Comparison of ENCODE assay signal across 20 mouse cellular contexts in the genomic region with DNA sequence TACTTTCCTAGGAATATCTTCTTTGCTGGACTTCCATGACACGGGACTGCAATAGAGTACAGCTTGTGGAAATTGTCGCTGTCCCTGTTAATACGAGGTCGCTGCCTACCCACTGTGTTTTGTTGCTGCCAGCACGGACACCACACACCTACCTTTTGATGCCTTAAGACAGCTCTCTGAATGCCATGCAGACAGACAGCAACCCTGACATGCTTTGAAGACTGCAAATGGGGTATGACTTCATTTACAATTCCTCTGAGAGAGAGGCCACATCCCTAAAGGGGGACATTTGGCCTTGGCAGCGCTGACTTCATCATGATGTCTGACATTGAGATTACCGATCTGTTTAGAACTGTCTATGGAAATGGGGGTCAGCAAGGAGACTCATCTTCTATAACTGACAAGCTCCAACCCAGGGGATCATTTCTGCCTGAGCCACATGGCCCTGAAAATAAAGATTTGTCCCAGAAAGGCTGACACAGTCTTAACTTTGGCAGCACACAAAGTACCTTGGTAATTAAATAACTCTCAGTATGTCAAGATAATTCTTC.
DNase-seq lines count a peak whose midpoint lies in the region; ATAC-seq and TF ChIP-seq lines count a peak whose summit lies in the region.
"Had no signal": no experiment of that assay in that cellular context is flagged by ENCODE, and none has a peak within 500 bp of the region (broad histone marks: within the 10 kb centered on the region; RNA-seq: fewer than 3 reads in every experiment).

No protein-coding gene starts in this region.

- TF ChIP-seq POLR2A in MEL (IDR thresholded peaks at IDR 0.05; ENCODE audit: control insufficient read depth in 1 of 2, insufficient read depth in 1 of 2, low read depth in 1 of 2, low read length in 2 of 2, poor library complexity in 1 of 2), result no peak

- H3K27ac ChIP-seq in MEL (ENCODE audit: control insufficient read depth, low read depth, low read length), result peak overlapping the region; percentile 99
- H3K27ac ChIP-seq in hindbrain, embryonic 12.5 days, result no peak overlapping the region
- H3K27ac ChIP-seq in midbrain, embryonic 16.5 days (ENCODE audit: low read length), result no peak overlapping the region
- H3K27ac ChIP-seq in intestine, embryonic 16.5 days (ENCODE audit: low read length), result no peak overlapping the region
- H3K27ac ChIP-seq: gastrocnemius, adult 2 months; kidney, postnatal 0 days; layer of hippocampus, adult 2 months; limb, embryonic 13.5 days had no signal

- H3K9me3 ChIP-seq in MEL (replicated peaks; ENCODE audit: insufficient read depth, low read length), result no peaks in the 10 kb centered on the region
- no peaks in the 10 kb centered on the region for H3K9me3 ChIP-seq in hindbrain, embryonic 12.5 days (replicated peaks)
- no peaks in the 10 kb centered on the region for H3K9me3 ChIP-seq in midbrain, embryonic 16.5 days (replicated peaks; ENCODE audit: control insufficient read depth, low read length, poor library complexity, severe bottlenecking)
- H3K9me3 ChIP-seq in intestine, embryonic 16.5 days (ENCODE audit: control insufficient read depth, low read length), result no peaks in the 10 kb centered on the region
- H3K9me3 ChIP-seq: limb, embryonic 13.5 days had no signal

- no peak overlapping the region for H3K4me2 ChIP-seq in hindbrain, embryonic 12.5 days (replicated peaks)
- H3K4me2 ChIP-seq in midbrain, embryonic 16.5 days (ENCODE audit: low read length), result no peak overlapping the region
- no peak overlapping the region for H3K4me2 ChIP-seq in intestine, embryonic 16.5 days (ENCODE audit: low read depth, low read length)
- H3K4me2 ChIP-seq: limb, embryonic 13.5 days had no signal

- H3K27me3 ChIP-seq in MEL (ENCODE audit: control insufficient read depth in 1 of 2, insufficient read depth in 2 of 2, low read length in 2 of 2), result no peaks in the 10 kb centered on the region
- H3K27me3 ChIP-seq in hindbrain, embryonic 12.5 days, result no peaks in the 10 kb centered on the region
- H3K27me3 ChIP-seq in midbrain, embryonic 16.5 days (ENCODE audit: control insufficient read depth, insufficient read depth, low read depth, low read length), result no peaks in the 10 kb centered on the region
- H3K27me3 ChIP-seq in intestine, embryonic 16.5 days (replicated peaks; ENCODE audit: control insufficient read depth, insufficient read depth, low read length), result no peaks in the 10 kb centered on the region
- H3K27me3 ChIP-seq: limb, embryonic 13.5 days had no signal

- H3K36me3 ChIP-seq in MEL (ENCODE audit: control insufficient read depth in 1 of 2, insufficient read depth in 2 of 2, low read length in 2 of 2), result peaks cover 0 to 49% of the 10 kb centered on the region in 2 experiments; a peak in 2 of 4 replicates
- no peaks in the 10 kb centered on the region for H3K36me3 ChIP-seq in hindbrain, embryonic 12.5 days
- H3K36me3 ChIP-seq in midbrain, embryonic 16.5 days (ENCODE audit: control insufficient read depth, insufficient read depth, low read length), result no peaks in the 10 kb centered on the region
- no peaks in the 10 kb centered on the region for H3K36me3 ChIP-seq in intestine, embryonic 16.5 days (ENCODE audit: control insufficient read depth, insufficient read depth, low read length)
- H3K36me3 ChIP-seq: limb, embryonic 13.5 days had no signal

- peak; percentile 11 for DNase-seq in embryo, embryonic 11 days
- no peak for DNase-seq in embryo, embryonic 9.5 days (ENCODE audit: extremely low spot score)
- peak; percentile 49 for DNase-seq in MEL (ENCODE audit: low read depth, low spot score)
- no peak for DNase-seq in left cerebral cortex, adult 18-20 months (ENCODE audit: low spot score in 2 of 2)
- no peak for DNase-seq in right cerebral cortex, postnatal 14 days
- DNase-seq: cerebellum, adult 2 months; gastrocnemius, adult 2 months; heart, postnatal 10 days; liver, postnatal 0 days; lung, postnatal 36 days; right cerebral cortex, postnatal 25 days had no signal

- no peaks in the 10 kb centered on the region for H3K79me2 ChIP-seq in MEL (ENCODE audit: control insufficient read depth, insufficient read depth, low read length, poor library complexity)

- H3K4me3 ChIP-seq in MEL (ENCODE audit: control insufficient read depth in 1 of 2, insufficient read depth in 1 of 2, low read depth in 2 of 2, low read length in 2 of 2), result no peak overlapping the region
- no peak overlapping the region for H3K4me3 ChIP-seq in hindbrain, embryonic 12.5 days
- H3K4me3 ChIP-seq in midbrain, embryonic 16.5 days (ENCODE audit: low read depth, low read length), result no peak overlapping the region
- H3K4me3 ChIP-seq in intestine, embryonic 16.5 days (ENCODE audit: low read length), result no peak overlapping the region
- H3K4me3 ChIP-seq: gastrocnemius, adult 2 months; layer of hippocampus, adult 2 months; limb, embryonic 13.5 days had no signal

- TF ChIP-seq RAD21 in MEL (IDR thresholded peaks at IDR 0.05; ENCODE audit: low read depth, low read length), result no peak

- no peak for TF ChIP-seq CTCF in MEL (IDR thresholded peaks at IDR 0.05 in 2 of 3, conservative IDR thresholded peaks at IDR 0.05 in 1 of 3; ENCODE audit: control insufficient read depth in 1 of 3, insufficient read depth in 1 of 3, low read depth in 2 of 3, low read length in 3 of 3, poor library complexity in 1 of 3, severe bottlenecking in 1 of 3)

- WGBS in hindbrain, embryonic 12.5 days, result 52% methylated on average over 7 of the region's 7 CpGs
- 54% methylated on average over 7 of the region's 7 CpGs for WGBS in midbrain, embryonic 16.5 days
- WGBS in intestine, embryonic 16.5 days, result 83% methylated on average over 7 of the region's 7 CpGs

- peak; percentile 62 for ATAC-seq in hindbrain, embryonic 12.5 days (ENCODE audit: low FRiP score)
- ATAC-seq in midbrain, embryonic 16.5 days, result peak; percentile 69
- no peak for ATAC-seq in intestine, embryonic 16.5 days
- ATAC-seq: activated CD4-positive, CD25-positive, alpha-beta regulatory T cell, adult 4 months; forebrain, embryonic 16.5 days; inflammation-experienced regulatory T-cells, adult 6 months had no signal

- H3K4me1 ChIP-seq in MEL (ENCODE audit: control insufficient read depth in 1 of 2, insufficient read depth in 2 of 2, low read length in 2 of 2), result peaks cover 10 to 36% of the 10 kb centered on the region in 2 experiments
- peaks cover 13% of the 10 kb centered on the region for H3K4me1 ChIP-seq in hindbrain, embryonic 12.5 days
- peaks cover 12% of the 10 kb centered on the region; the same call in 1 of the 2 replicates for H3K4me1 ChIP-seq in midbrain, embryonic 16.5 days (ENCODE audit: control insufficient read depth, insufficient read depth, low read length)
- no peaks in the 10 kb centered on the region for H3K4me1 ChIP-seq in intestine, embryonic 16.5 days (ENCODE audit: control insufficient read depth, insufficient read depth, low read length)

- H3K9ac ChIP-seq in MEL (ENCODE audit: control insufficient read depth, low read depth, low read length, poor library complexity, severe bottlenecking), result peak overlapping the region; percentile 62
- H3K9ac ChIP-seq in hindbrain, embryonic 12.5 days, result no peak overlapping the region
- H3K9ac ChIP-seq in midbrain, embryonic 16.5 days (ENCODE audit: low read depth, low read length), result no peak overlapping the region
- no peak overlapping the region for H3K9ac ChIP-seq in intestine, embryonic 16.5 days (ENCODE audit: low read depth, low read length)
- H3K9ac ChIP-seq: limb, embryonic 13.5 days; liver, postnatal 0 days had no signal

- no peak; a peak in 1 of 4 replicates for TF ChIP-seq EP300 in MEL (IDR thresholded peaks at IDR 0.05; ENCODE audit: low read depth in 1 of 2, low read length in 2 of 2)

TF ChIP-seq in MEL, 35 proteins besides CTCF, POLR2A, EP300 and RAD21:
- TF ChIP-seq ZMIZ1 (IDR thresholded peaks at IDR 0.05; ENCODE audit: low read depth, low read length) (no peak), CHD2 (IDR thresholded peaks at IDR 0.05; ENCODE audit: low read length) (no peak), ETS1 (IDR thresholded peaks at IDR 0.05; ENCODE audit: low read depth, low read length) (no peak), MYC (IDR thresholded peaks at IDR 0.05; ENCODE audit: low read depth, low read length) (no peak), SIN3A (IDR thresholded peaks at IDR 0.05; ENCODE audit: low read length) (no peak), POLR2AphosphoS5 (IDR thresholded peaks at IDR 0.05; ENCODE audit: borderline replicate concordance, low read depth, low read length) (no peak), KAT2A (conservative IDR thresholded peaks at IDR 0.05; ENCODE audit: low read depth, low read length) (no peak), JUND (IDR thresholded peaks at IDR 0.05; ENCODE audit: low read depth, low read length) (no peak), GABPA (IDR thresholded peaks at IDR 0.05; ENCODE audit: low read depth, low read length) (no peak), MEF2A (IDR thresholded peaks at IDR 0.05; ENCODE audit: extremely low read depth, insufficient replicate concordance, low read depth, low read length, poor library complexity, severe bottlenecking) (no peak), TBP (IDR thresholded peaks at IDR 0.05; ENCODE audit: low read depth, low read length) (no peak), RCOR1 (IDR thresholded peaks at IDR 0.05; ENCODE audit: low read depth, low read length) (no peak), MAX (IDR thresholded peaks at IDR 0.05; ENCODE audit: low read length) (no peak), TCF12 (IDR thresholded peaks at IDR 0.05; ENCODE audit: low read depth, low read length) (no peak), MAFK (IDR thresholded peaks at IDR 0.05; ENCODE audit: borderline replicate concordance, low read depth, low read length) (no peak), ZC3H11A (IDR thresholded peaks at IDR 0.05; ENCODE audit: low read depth, low read length) (no peak)
TF ChIP-seq in MEL: peak in this region for 0.

Comparison
In these comparisons a context has a peak if more than half of its experiments do, and no peak if none do; other contexts are left out.
1. DNase-seq: peak in embryo, embryonic 11 days (single experiment) and MEL (single experiment); none in embryo, embryonic 9.5 days (single experiment), left cerebral cortex, adult 18-20 months (0 of 2) and right cerebral cortex, postnatal 14 days (single experiment).